Mouse (Mus musculus): ENCODE measurements around the gene Eif3d.

DNA sequence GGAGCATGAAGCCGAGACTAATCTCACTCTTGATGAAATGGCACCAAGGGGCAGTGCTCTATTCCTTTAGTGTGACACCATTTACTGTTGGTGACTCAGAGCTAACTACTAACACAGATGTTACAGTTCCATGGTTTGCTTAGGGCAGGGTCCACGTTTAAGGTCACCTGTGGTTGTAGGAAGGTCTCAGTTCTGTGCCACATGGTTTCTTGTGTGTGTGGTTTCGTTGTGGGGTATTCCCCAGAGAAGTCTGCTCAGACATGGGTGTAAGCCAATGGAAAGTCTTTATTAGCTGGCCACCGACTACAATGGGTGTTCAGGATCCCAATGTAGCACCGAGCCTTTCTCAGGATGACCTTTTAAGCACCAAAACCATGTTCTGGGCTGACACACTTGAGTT is 32.1 kb downstream of the Eif3d start:
- TF ChIP-seq ZKSCAN1 (IDR thresholded peaks at IDR 0.05; ENCODE audit: low read depth, low read length) (no peak), MXI1 (IDR thresholded peaks at IDR 0.05; ENCODE audit: low read depth, low read length) (no peak), ZNF384 (IDR thresholded peaks at IDR 0.05; ENCODE audit: low read depth, low read length) (no peak), CTCF (IDR thresholded peaks at IDR 0.05 in 2 of 3, conservative IDR thresholded peaks at IDR 0.05 in 1 of 3; ENCODE audit: control insufficient read depth in 1 of 3, insufficient read depth in 1 of 3, low read depth in 2 of 3, low read length in 3 of 3, poor library complexity in 1 of 3, severe bottlenecking in 1 of 3) (no peak), MEF2A (IDR thresholded peaks at IDR 0.05; ENCODE audit: extremely low read depth, insufficient replicate concordance, low read depth, low read length, poor library complexity, severe bottlenecking) (no peak), TAL1 (IDR thresholded peaks at IDR 0.05; ENCODE audit: low read length) (no peak), ZC3H11A (IDR thresholded peaks at IDR 0.05; ENCODE audit: low read depth, low read length) (no peak), SMC3 (IDR thresholded peaks at IDR 0.05; ENCODE audit: low read depth, low read length) (no peak), GATA1 (IDR thresholded peaks at IDR 0.05; ENCODE audit: low read depth, low read length) (no peak), MAX (IDR thresholded peaks at IDR 0.05; ENCODE audit: low read length) (no peak)

All from MEL (cell line).